ENCODE assay signal across 9 mouse cellular contexts in the genomic region with DNA sequence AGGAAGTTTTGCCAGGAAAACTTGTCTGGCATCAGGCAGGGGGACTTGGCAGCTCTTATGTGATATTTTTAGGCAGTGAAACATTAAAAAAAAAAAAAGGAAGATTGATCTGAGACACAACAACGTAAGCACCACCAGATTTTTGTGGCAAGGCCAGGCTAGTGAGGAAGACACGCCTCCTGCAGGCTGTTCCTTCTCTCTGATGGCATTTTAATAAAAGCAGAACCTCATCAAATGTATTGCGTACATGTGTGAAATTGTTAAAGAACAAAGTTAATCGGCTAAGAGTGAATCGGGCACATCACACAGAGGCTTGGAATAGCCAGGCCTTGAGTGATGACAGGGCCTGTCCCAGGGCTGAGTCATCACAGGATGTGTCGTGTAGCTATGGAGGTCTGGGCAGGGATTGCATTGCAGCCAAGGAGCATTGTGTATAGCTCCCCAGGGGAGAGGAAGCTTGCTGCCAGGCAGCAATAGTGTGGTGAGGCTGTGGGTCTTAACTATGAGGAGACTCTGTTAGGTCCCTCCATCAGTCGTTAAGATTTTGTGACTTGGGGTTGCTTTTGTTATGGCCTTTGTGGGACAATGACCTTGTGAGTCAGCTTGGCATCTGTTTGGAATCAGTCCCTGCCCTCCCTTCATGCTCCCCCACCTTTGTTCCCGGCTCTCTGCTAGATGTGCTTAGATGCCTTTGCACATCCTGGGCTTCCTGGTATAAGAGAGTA. TPM values are rescaled to one million over a fixed set of nuclear protein-coding genes. Genes with fewer than 3 reads are reported as not detected.
A peak's percentile ranks its signal among the peaks of the same experiment; 100 is the strongest.
DNase-seq lines count a peak whose midpoint lies in the region; ATAC-seq lines count a peak whose summit lies in the region.
"Had no signal": no experiment of that assay in that cellular context is flagged by ENCODE, and none has a peak within 500 bp of the region (broad histone marks: within the 10 kb centered on the region; RNA-seq: fewer than 3 reads in every experiment).

No protein-coding gene starts in this region.

- H3K4me1 ChIP-seq in lung, embryonic 15.5 days, result peaks cover 9% of the 10 kb centered on the region
- H3K4me1 ChIP-seq: liver, embryonic 15.5 days had no signal

- no peaks in the 10 kb centered on the region for H3K9me3 ChIP-seq in lung, embryonic 15.5 days
- H3K9me3 ChIP-seq: liver, embryonic 15.5 days had no signal

- H3K27ac ChIP-seq in lung, embryonic 15.5 days, result peak overlapping the region; percentile 7
- H3K27ac ChIP-seq: liver, embryonic 15.5 days had no signal

- peak; percentile 23 to 45 for DNase-seq in right cerebral cortex, adult 2 months (ENCODE audit: low spot score in 2 of 2)
- no peak for DNase-seq in right cerebral cortex, postnatal 4 days
- peak; percentile 56 for DNase-seq in cerebellum, adult 11-12 months
- peak; percentile 10 to 17 for DNase-seq in gastrocnemius, postnatal 36 days
- DNase-seq in kidney, adult 18-20 months, result peak; percentile 59
- peak; percentile 32 for DNase-seq in skeletal muscle tissue, adult 2 months (ENCODE audit: low read depth, low spot score)
- no peak for DNase-seq in urinary bladder, adult 18-20 months (ENCODE audit: low spot score in 2 of 2)

- intact Hi-C loops in gastrocnemius, postnatal 36 days (cut with DNase I), result no loop called here

- ATAC-seq in lung, embryonic 15.5 days (ENCODE audit: borderline replicate concordance, extremely low read depth, low FRiP score, low TSS enrichment), result peak; percentile 92

- no peaks in the 10 kb centered on the region for H3K27me3 ChIP-seq in lung, embryonic 15.5 days
- H3K27me3 ChIP-seq: liver, embryonic 15.5 days had no signal

- H3K4me2 ChIP-seq in lung, embryonic 15.5 days, result no peak overlapping the region
- H3K4me2 ChIP-seq: liver, embryonic 15.5 days had no signal

- H3K9ac ChIP-seq in lung, embryonic 15.5 days, result no peak overlapping the region
- H3K9ac ChIP-seq: liver, embryonic 15.5 days had no signal

- H3K36me3 ChIP-seq in lung, embryonic 15.5 days, result no peaks in the 10 kb centered on the region
- H3K36me3 ChIP-seq: liver, embryonic 15.5 days had no signal

- 28% methylated on average over 8 of the region's 8 CpGs for WGBS in lung, embryonic 15.5 days

- H3K4me3 ChIP-seq in lung, embryonic 15.5 days, result no peak overlapping the region
- H3K4me3 ChIP-seq: liver, embryonic 15.5 days had no signal

RNA-seq across cellular contexts. Expression of a gene that starts 30.2 kb away (rescaled TPM):
- total RNA-seq in gastrocnemius, postnatal 36 days (2021), result 1 to 10 TPM; 4.5 to 4.7 TPM
- polyA plus RNA-seq in lung, embryonic 15.5 days (2015; fragmentation: Nextera tagmentation; extraction: Ambion mirVana), result 6.5 and 7.9 TPM in 2 replicates

Comparison
In these comparisons a context has a peak if more than half of its experiments do, and no peak if none do; other contexts are left out.
1. DNase-seq: peak in right cerebral cortex, adult 2 months (2 of 2), cerebellum, adult 11-12 months (single experiment), gastrocnemius, postnatal 36 days (2 of 2), kidney, adult 18-20 months (single experiment) and skeletal muscle tissue, adult 2 months (single experiment); none in right cerebral cortex, postnatal 4 days (single experiment) and urinary bladder, adult 18-20 months (0 of 2).